Mouse (Mus musculus) spleen, postnatal 4 days (tissue): ENCODE measurements around the gene Depdc1b.

Experiments
- DNase-seq, 2 experiments: peaks; one replicate each; pipeline ENCODE4 v3.0.0; 2022; ENCODE audit warnings: low spot score in 2 of 2

Depdc1b gene

GRCm38 (mm10) chr13:108437424-108437823 is 121.3 kb downstream of the Depdc1b start:
- DNase-seq: no peak

GRCm38 (mm10) chr13:108439012-108439411 is 122.9 kb downstream of the Depdc1b start:
- no peak for DNase-seq

GRCm38 (mm10) chr13:108448348-108448931 is 132.3 kb downstream of the Depdc1b start:
- no peak for DNase-seq

GRCm38 (mm10) chr13:108449116-108450097 is 133.3 kb downstream of the Depdc1b start, which contains the start of gene Pde4d:
TSS of gene Pde4d (plus strand) at chr13:108449948.
- no peak for DNase-seq

GRCm38 (mm10) chr13:108451122-108451521 is 135.0 kb downstream of the Depdc1b start:
- DNase-seq: no peak

- no peak for DNase-seq
Observed at GRCm38 (mm10) chr13:108453064-108453919, 137.2 kb downstream of the Depdc1b start.
